Mouse (Mus musculus) C2C12 (cell line): ENCODE measurements around the gene Osmr. TPM values are rescaled to one million over a fixed set of nuclear protein-coding genes. Genes with fewer than 3 reads are reported as not detected.

ENCODE experiments used
- H3K27me3 ChIP-seq: one replicate; pipeline ENCODE4 v1.6.1; 2011; ENCODE audit not compliant: control insufficient read depth, insufficient read depth, insufficient read length
- H3K36me3 ChIP-seq: one replicate; pipeline ENCODE4 v1.6.1; 2011; ENCODE audit not compliant: control insufficient read depth, insufficient read depth
- H3K4me3 ChIP-seq: one replicate; pipeline ENCODE4 v1.5.1; 2011; ENCODE audit warnings: mild to moderate bottlenecking, control low read depth; ENCODE audit not compliant: poor library complexity, insufficient read depth, severe bottlenecking
- H3K79me2 ChIP-seq: one replicate; pipeline ENCODE4 v1.6.1; 2011; ENCODE audit not compliant: control insufficient read depth, insufficient read depth
- H3K79me3 ChIP-seq: one replicate; pipeline ENCODE4 v1.6.1; 2011; ENCODE audit warnings: low read depth, control low read depth
- H3ac ChIP-seq: one replicate; pipeline ENCODE3; 2011; ENCODE audit warnings: low read depth; ENCODE audit not compliant: control insufficient read depth, insufficient read length
- CEBPB ChIP-seq: IDR thresholded peaks from one replicate; pipeline ENCODE4 v1.6.1; 2011; ENCODE audit warnings: low read depth, mild to moderate bottlenecking, control low read depth, moderate library complexity
- CTCF ChIP-seq: IDR thresholded peaks from one replicate; pipeline ENCODE4 v1.5.1; 2011; ENCODE audit not compliant: control insufficient read depth, insufficient read depth, insufficient read length
- FOSL1 ChIP-seq: IDR thresholded peaks from one replicate; pipeline ENCODE4 v1.8.0; 2011; ENCODE audit warnings: mild to moderate bottlenecking, low read length; ENCODE audit not compliant: poor library complexity, insufficient read depth, severe bottlenecking
- MAX ChIP-seq: IDR thresholded peaks from one replicate; pipeline ENCODE4 v1.6.1; 2011; ENCODE audit warnings: mild to moderate bottlenecking, control low read depth
- MYOD1 ChIP-seq: IDR thresholded peaks from one replicate; pipeline ENCODE4 v1.6.1; 2011; ENCODE audit warnings: low read depth; ENCODE audit not compliant: control insufficient read depth, insufficient read length
- MYOG ChIP-seq: IDR thresholded peaks from one replicate; pipeline ENCODE4 v1.6.1; 2011; ENCODE audit not compliant: control insufficient read depth, insufficient read length; ENCODE audit errors: extremely low read depth
- USF1 ChIP-seq: IDR thresholded peaks from one replicate; pipeline ENCODE4 v1.6.1; 2011; ENCODE audit warnings: low read depth, mild to moderate bottlenecking, control low read depth, moderate library complexity
- polyA plus RNA-seq: library from polyadenylated mRNA; unstranded; fragments of >200 nt; fragmentation: generic; extraction: Trizol; gene quantifications from one replicate; pipeline ENCODE4 v1.2.1, GENCODE M21; 2012; ENCODE audit warnings: missing spikeins

Gene Osmr
- polyA plus RNA-seq, 1 experiment, result 5.9 TPM

GRCm38 (mm10) chr15:6908601-6909000 lies 33.8 kb upstream of the Osmr start:
- no peaks in the 10 kb centered on the region for H3K27me3 ChIP-seq
- TF ChIP-seq FOSL1, result no peak
- no peak for TF ChIP-seq CEBPB
- TF ChIP-seq USF1, result no peak
- no peak for TF ChIP-seq CTCF
- TF ChIP-seq MYOD1, result no peak
- no peak for TF ChIP-seq MYOG
- no peak for TF ChIP-seq MAX
- H3K79me3 ChIP-seq, result no peaks in the 10 kb centered on the region
- no peaks in the 10 kb centered on the region for H3K36me3 ChIP-seq
- no peak overlapping the region for H3ac ChIP-seq
- no peak overlapping the region for H3K4me3 ChIP-seq
- H3K79me2 ChIP-seq, result no peaks in the 10 kb centered on the region

- TF ChIP-seq MYOG (no peak), MYOD1 (no peak), MAX (no peak), FOSL1 (no peak), CTCF (no peak), USF1 (no peak), CEBPB (no peak)
- Histone ChIP-seq H3K27me3 (no peaks in the 10 kb centered on the region), H3K36me3 (no peaks in the 10 kb centered on the region), H3ac (no peak overlapping the region), H3K79me2 (no peaks in the 10 kb centered on the region), H3K4me3 (no peak overlapping the region), H3K79me3 (no peaks in the 10 kb centered on the region)
These were observed 31.7 kb upstream of the Osmr start for GRCm38 (mm10) chr15:6906260-6907047.

- Histone ChIP-seq H3K4me3 (no peak overlapping the region), H3K79me3 (no peaks in the 10 kb centered on the region)
These were observed 31.0 kb upstream of the Osmr start for GRCm38 (mm10) chr15:6905726-6906125.

GRCm38 (mm10) chr15:6903286-6903975 lies 28.7 kb upstream of the Osmr start:
- Histone ChIP-seq H3K79me3 (no peaks in the 10 kb centered on the region), H3K27me3 (no peaks in the 10 kb centered on the region), H3ac (no peak overlapping the region), H3K4me3 (no peak overlapping the region), H3K36me3 (no peaks in the 10 kb centered on the region), H3K79me2 (no peaks in the 10 kb centered on the region)
- TF ChIP-seq MYOD1 (no peak), MAX (no peak), FOSL1 (no peak), CTCF (no peak), CEBPB (no peak), MYOG (no peak), USF1 (no peak)

More at GRCm38 (mm10) chr15:6905726-6906125, 31.0 kb upstream of the Osmr start:
- Histone ChIP-seq H3K36me3 (no peaks in the 10 kb centered on the region), H3K27me3 (no peaks in the 10 kb centered on the region), H3ac (no peak overlapping the region), H3K79me2 (no peaks in the 10 kb centered on the region)
- TF ChIP-seq CTCF (no peak), MYOD1 (no peak), MYOG (no peak), FOSL1 (no peak)

GRCm38 (mm10) chr15:6901982-6902639 lies 27.3 kb upstream of the Osmr start:
- H3K36me3 ChIP-seq, result no peaks in the 10 kb centered on the region
- H3K27me3 ChIP-seq, result no peaks in the 10 kb centered on the region
- no peak overlapping the region for H3K4me3 ChIP-seq
- no peaks in the 10 kb centered on the region for H3K79me3 ChIP-seq
- no peak overlapping the region for H3ac ChIP-seq
- no peak for TF ChIP-seq MAX
- TF ChIP-seq MYOG, result no peak
- no peak for TF ChIP-seq CTCF
- no peak for TF ChIP-seq MYOD1
- TF ChIP-seq USF1, result no peak
- TF ChIP-seq CEBPB, result no peak
- TF ChIP-seq FOSL1, result no peak
- no peaks in the 10 kb centered on the region for H3K79me2 ChIP-seq
